ENCODE assay signal across 8 mouse cellular contexts in the genomic region with DNA sequence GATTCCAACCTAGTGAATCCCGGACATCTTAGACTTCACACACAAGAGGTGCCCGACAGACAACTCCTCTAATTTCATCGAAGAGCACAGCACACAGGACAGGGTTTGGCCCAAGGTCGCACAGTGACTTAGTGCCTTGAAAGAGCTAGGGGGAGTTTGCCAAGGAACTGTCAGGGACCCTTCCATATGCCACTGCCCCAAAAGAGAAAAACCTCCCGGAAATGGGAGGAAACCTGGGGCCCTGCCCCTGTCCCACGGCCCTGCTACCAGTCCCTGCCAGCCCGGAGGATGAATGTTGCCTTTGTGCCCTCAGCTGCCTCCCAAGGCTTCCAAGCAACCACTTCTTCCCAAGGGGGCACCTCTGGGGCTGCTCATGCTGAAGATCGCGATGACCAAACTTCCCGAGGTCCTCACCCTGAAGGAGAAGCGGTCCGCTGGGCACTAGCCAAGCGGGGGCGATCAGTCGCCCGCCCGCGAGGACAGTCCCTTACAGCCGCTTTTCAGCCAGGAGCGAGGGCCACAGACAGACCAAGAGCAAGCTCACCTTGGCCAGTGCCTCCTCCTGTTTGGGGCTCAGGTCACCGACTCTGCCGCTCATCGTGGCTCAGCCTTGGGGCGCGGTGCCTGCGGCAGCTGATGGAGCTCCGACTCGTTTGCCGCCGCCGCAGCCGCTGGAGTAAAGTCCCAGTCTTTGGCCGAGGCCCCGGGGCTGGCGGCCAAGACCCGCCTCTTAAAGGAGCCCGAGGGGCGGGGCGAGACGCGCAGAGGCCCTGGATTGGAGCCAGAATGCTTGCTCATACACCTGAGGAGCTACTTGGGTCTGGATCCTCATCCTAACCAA. TPM values are rescaled to one million over a fixed set of nuclear protein-coding genes. Genes with fewer than 3 reads are reported as not detected.
A peak's percentile ranks its signal among the peaks of the same experiment; 100 is the strongest.
DNase-seq lines count a peak whose midpoint lies in the region; ATAC-seq and TF ChIP-seq lines count a peak whose summit lies in the region.

No protein-coding gene starts in this region.

- H3K9ac ChIP-seq in heart, embryonic 15.5 days, result peak overlapping the region; percentile 57
- peak overlapping the region; percentile 52 for H3K9ac ChIP-seq in kidney, postnatal 0 days (ENCODE audit: low read depth, low read length)
- H3K9ac ChIP-seq in liver, embryonic 14.5 days (replicated peaks), result peak overlapping the region; percentile 63
- peak overlapping the region; percentile 85 for H3K9ac ChIP-seq in neural tube, embryonic 13.5 days

- ATAC-seq in heart, embryonic 15.5 days (replicated peaks; ENCODE audit: insufficient number of reproducible peaks, insufficient read depth, low FRiP score, low read depth), result no peak
- peak; percentile 45 for ATAC-seq in kidney, postnatal 0 days (replicated peaks; ENCODE audit: low FRiP score, low read depth)
- ATAC-seq in liver, embryonic 14.5 days (ENCODE audit: insufficient read depth), result peak; percentile 55
- peak; percentile 73 for ATAC-seq in neural tube, embryonic 13.5 days (ENCODE audit: low read depth)

- TF ChIP-seq EP300 in liver, embryonic 14.5 days (IDR thresholded peaks at IDR 0.05; ENCODE audit: low read depth), result no peak

- no peaks in the 10 kb centered on the region for H3K36me3 ChIP-seq in forebrain, embryonic 10.5 days (replicated peaks)
- H3K36me3 ChIP-seq in heart, embryonic 15.5 days, result no peaks in the 10 kb centered on the region
- no peaks in the 10 kb centered on the region for H3K36me3 ChIP-seq in kidney, postnatal 0 days (ENCODE audit: insufficient read depth, low read length)
- no peaks in the 10 kb centered on the region for H3K36me3 ChIP-seq in liver, embryonic 14.5 days (replicated peaks; ENCODE audit: control insufficient read depth, insufficient read depth, low read depth)
- no peaks in the 10 kb centered on the region for H3K36me3 ChIP-seq in neural tube, embryonic 13.5 days

- peak; percentile 65 for DNase-seq in ES-CJ7 (ENCODE audit: low read depth, low spot score)
- DNase-seq in forebrain, embryonic 10.5 days (ENCODE audit: extremely low spot score, low spot score), result peak; percentile 66
- DNase-seq in kidney, postnatal 0 days (ENCODE audit: low spot score), result peak; percentile 62
- no peak for DNase-seq in liver, embryonic 14.5 days (ENCODE audit: low read depth in 3 of 3, low spot score in 3 of 3)
- peak; percentile 79 for DNase-seq in testis, postnatal 10 days (ENCODE audit: low spot score)

- peak overlapping the region; percentile 61 for H3K4me3 ChIP-seq in brown adipose tissue, adult 24 weeks (ENCODE audit: insufficient read depth, low read depth, low read length)
- peak overlapping the region; percentile 64 for H3K4me3 ChIP-seq in forebrain, embryonic 10.5 days
- H3K4me3 ChIP-seq in heart, embryonic 15.5 days, result peak overlapping the region; percentile 57
- peak overlapping the region; percentile 43 for H3K4me3 ChIP-seq in kidney, postnatal 0 days (replicated peaks; ENCODE audit: low read depth, low read length)
- peak overlapping the region; percentile 43 to 65 for H3K4me3 ChIP-seq in liver, embryonic 14.5 days (ENCODE audit: insufficient read depth in 1 of 2, low read depth in 2 of 2, low read length in 2 of 2)
- peak overlapping the region; percentile 66 for H3K4me3 ChIP-seq in neural tube, embryonic 13.5 days

- H3K4me1 ChIP-seq in brown adipose tissue, adult 24 weeks (ENCODE audit: control insufficient read depth, insufficient read depth, insufficient read length, low read length), result peaks cover 9% of the 10 kb centered on the region; the same call in 1 of the 2 replicates
- peaks cover 24% of the 10 kb centered on the region for H3K4me1 ChIP-seq in forebrain, embryonic 10.5 days
- H3K4me1 ChIP-seq in heart, embryonic 15.5 days (replicated peaks), result peaks cover 32% of the 10 kb centered on the region
- H3K4me1 ChIP-seq in kidney, postnatal 0 days (replicated peaks; ENCODE audit: insufficient read depth, low read length), result peaks cover 11% of the 10 kb centered on the region; the same call in 1 of the 2 replicates
- H3K4me1 ChIP-seq in liver, embryonic 14.5 days (replicated peaks; ENCODE audit: control insufficient read depth in 2 of 2, insufficient read depth in 2 of 2, low read length in 1 of 2), result peaks cover 16 to 37% of the 10 kb centered on the region in 2 experiments
- H3K4me1 ChIP-seq in neural tube, embryonic 13.5 days (replicated peaks), result peaks cover 27% of the 10 kb centered on the region

- H3K9me3 ChIP-seq in forebrain, embryonic 10.5 days, result no peaks in the 10 kb centered on the region
- no peaks in the 10 kb centered on the region for H3K9me3 ChIP-seq in heart, embryonic 15.5 days (replicated peaks)
- H3K9me3 ChIP-seq in kidney, postnatal 0 days (replicated peaks; ENCODE audit: low read length), result no peaks in the 10 kb centered on the region
- no peaks in the 10 kb centered on the region for H3K9me3 ChIP-seq in liver, embryonic 14.5 days (ENCODE audit: control insufficient read depth, low read length)
- H3K9me3 ChIP-seq in neural tube, embryonic 13.5 days, result no peaks in the 10 kb centered on the region

- H3K27me3 ChIP-seq in forebrain, embryonic 10.5 days (ENCODE audit: poor library complexity, severe bottlenecking), result peaks cover 49% of the 10 kb centered on the region
- H3K27me3 ChIP-seq in heart, embryonic 15.5 days, result peaks cover 17% of the 10 kb centered on the region
- no peaks in the 10 kb centered on the region for H3K27me3 ChIP-seq in kidney, postnatal 0 days (ENCODE audit: insufficient read depth, low read length)
- H3K27me3 ChIP-seq in liver, embryonic 14.5 days (ENCODE audit: control insufficient read depth, insufficient read depth, low read length), result peaks cover 32% of the 10 kb centered on the region
- peaks cover 31% of the 10 kb centered on the region for H3K27me3 ChIP-seq in neural tube, embryonic 13.5 days

- no peak for TF ChIP-seq CTCF in kidney, postnatal 0 days (IDR thresholded peaks at IDR 0.05; ENCODE audit: low read depth)
- TF ChIP-seq CTCF in liver, embryonic 14.5 days (IDR thresholded peaks at IDR 0.05; ENCODE audit: low read depth), result no peak

- H3K27ac ChIP-seq in brown adipose tissue, adult 24 weeks (replicated peaks; ENCODE audit: low read depth, low read length), result no peak overlapping the region
- peak overlapping the region; percentile 81 for H3K27ac ChIP-seq in forebrain, embryonic 10.5 days
- H3K27ac ChIP-seq in heart, embryonic 15.5 days, result peak overlapping the region; percentile 11; the same call in 1 of the 2 replicates
- no peak overlapping the region for H3K27ac ChIP-seq in kidney, postnatal 0 days
- no peak overlapping the region for H3K27ac ChIP-seq in liver, embryonic 14.5 days
- peak overlapping the region; percentile 54; the same call in 1 of the 2 replicates for H3K27ac ChIP-seq in neural tube, embryonic 13.5 days (replicated peaks)

- WGBS in forebrain, embryonic 10.5 days, result 3% methylated on average over 41 of the region's 41 CpGs
- 3% methylated on average over 41 of the region's 41 CpGs for WGBS in heart, embryonic 15.5 days
- WGBS in kidney, postnatal 0 days, result under 1% methylated on average over 41 of the region's 41 CpGs
- WGBS in liver, embryonic 14.5 days (ENCODE audit: insufficient replicate concordance), result 3% methylated on average over 41 of the region's 41 CpGs
- WGBS in neural tube, embryonic 13.5 days, result 3% methylated on average over 41 of the region's 41 CpGs

- peak overlapping the region; percentile 97 for H3K4me2 ChIP-seq in heart, embryonic 15.5 days
- H3K4me2 ChIP-seq in kidney, postnatal 0 days (ENCODE audit: low read length), result peak overlapping the region; percentile 84
- peak overlapping the region; percentile 81 for H3K4me2 ChIP-seq in liver, embryonic 14.5 days (ENCODE audit: low read depth)
- H3K4me2 ChIP-seq in neural tube, embryonic 13.5 days, result peak overlapping the region; percentile 95

RNA-seq across cellular contexts. Expression of a gene that starts 4.9 kb away (rescaled TPM):
- polyA plus RNA-seq in brown adipose tissue, adult 24 weeks (2012; ENCODE audit: insufficient read depth, insufficient read length, missing spikeins), result 0.63 TPM in 1 of 2 replicates, not detected in the other
- 3.0 and 3.5 TPM in 2 replicates for polyA plus RNA-seq in forebrain, embryonic 10.5 days (2016; fragmentation: Nextera tagmentation; extraction: Ambion mirVana)
- 0.78 and 1.5 TPM in 2 replicates for polyA plus RNA-seq in heart, embryonic 15.5 days (2015; fragmentation: Nextera tagmentation; extraction: Ambion mirVana)
- 1.3 and 1.4 TPM in 2 replicates for polyA plus RNA-seq in kidney, postnatal 0 days (2015; fragmentation: Nextera tagmentation; extraction: Ambion mirVana)
- polyA plus RNA-seq in liver, embryonic 14.5 days (2012; rRNA removed), result 6.9 and 9.5 TPM in 2 replicates
- polyA plus RNA-seq in liver, embryonic 14.5 days (2014; fragmentation: Nextera tagmentation; extraction: Ambion mirVana), result 4.5 and 6.0 TPM in 2 replicates
- 3.8 and 4.1 TPM in 2 replicates for polyA plus RNA-seq in neural tube, embryonic 13.5 days (2015; fragmentation: Nextera tagmentation; extraction: Ambion mirVana)

RNA-seq across cellular contexts. Expression of a gene that starts 16.7 kb away (rescaled TPM):
- polyA plus RNA-seq in brown adipose tissue, adult 24 weeks (2012; ENCODE audit: insufficient read depth, insufficient read length, missing spikeins), result 5.9 and 8.4 TPM in 2 replicates
- 19.1 and 19.7 TPM in 2 replicates for polyA plus RNA-seq in forebrain, embryonic 10.5 days (2016; fragmentation: Nextera tagmentation; extraction: Ambion mirVana)
- 16.1 and 21.1 TPM in 2 replicates for polyA plus RNA-seq in heart, embryonic 15.5 days (2015; fragmentation: Nextera tagmentation; extraction: Ambion mirVana)
- polyA plus RNA-seq in kidney, postnatal 0 days (2015; fragmentation: Nextera tagmentation; extraction: Ambion mirVana), result 29.8 and 30.9 TPM in 2 replicates
- 4.8 and 5.1 TPM in 2 replicates for polyA plus RNA-seq in liver, embryonic 14.5 days (2012; rRNA removed)
- polyA plus RNA-seq in liver, embryonic 14.5 days (2014; fragmentation: Nextera tagmentation; extraction: Ambion mirVana), result 4.3 and 6.2 TPM in 2 replicates
- polyA plus RNA-seq in neural tube, embryonic 13.5 days (2015; fragmentation: Nextera tagmentation; extraction: Ambion mirVana), result 40.5 and 43.7 TPM in 2 replicates

RNA-seq across cellular contexts. Expression of a gene that starts 23.1 kb away (rescaled TPM):
- 54.3 and 54.8 TPM in 2 replicates for polyA plus RNA-seq in brown adipose tissue, adult 24 weeks (2012; ENCODE audit: insufficient read depth, insufficient read length, missing spikeins)
- 13.7 and 14.4 TPM in 2 replicates for polyA plus RNA-seq in forebrain, embryonic 10.5 days (2016; fragmentation: Nextera tagmentation; extraction: Ambion mirVana)
- 32.1 and 32.8 TPM in 2 replicates for polyA plus RNA-seq in heart, embryonic 15.5 days (2015; fragmentation: Nextera tagmentation; extraction: Ambion mirVana)
- 18.6 and 19.9 TPM in 2 replicates for polyA plus RNA-seq in kidney, postnatal 0 days (2015; fragmentation: Nextera tagmentation; extraction: Ambion mirVana)
- 13.3 and 16.7 TPM in 2 replicates for polyA plus RNA-seq in liver, embryonic 14.5 days (2012; rRNA removed)
- 20.6 and 22.5 TPM in 2 replicates for polyA plus RNA-seq in liver, embryonic 14.5 days (2014; fragmentation: Nextera tagmentation; extraction: Ambion mirVana)
- 5.4 and 6.0 TPM in 2 replicates for polyA plus RNA-seq in neural tube, embryonic 13.5 days (2015; fragmentation: Nextera tagmentation; extraction: Ambion mirVana)

RNA-seq across cellular contexts. Expression of a gene that starts 41.8 kb away (rescaled TPM):
- polyA plus RNA-seq in brown adipose tissue, adult 24 weeks (2012; ENCODE audit: insufficient read depth, insufficient read length, missing spikeins), result 1.7 and 2.1 TPM in 2 replicates
- 6.5 and 7.8 TPM in 2 replicates for polyA plus RNA-seq in forebrain, embryonic 10.5 days (2016; fragmentation: Nextera tagmentation; extraction: Ambion mirVana)
- 4.4 and 5.5 TPM in 2 replicates for polyA plus RNA-seq in heart, embryonic 15.5 days (2015; fragmentation: Nextera tagmentation; extraction: Ambion mirVana)
- polyA plus RNA-seq in kidney, postnatal 0 days (2015; fragmentation: Nextera tagmentation; extraction: Ambion mirVana), result 5.9 and 6.0 TPM in 2 replicates
- 0.88 and 0.97 TPM in 2 replicates for polyA plus RNA-seq in liver, embryonic 14.5 days (2012; rRNA removed)
- 0.32 and 0.47 TPM in 2 replicates for polyA plus RNA-seq in liver, embryonic 14.5 days (2014; fragmentation: Nextera tagmentation; extraction: Ambion mirVana)
- 7.6 and 7.9 TPM in 2 replicates for polyA plus RNA-seq in neural tube, embryonic 13.5 days (2015; fragmentation: Nextera tagmentation; extraction: Ambion mirVana)

RNA-seq across cellular contexts. Expression of a gene that starts 41.8 kb away (rescaled TPM):
- polyA plus RNA-seq in brown adipose tissue, adult 24 weeks (2012; ENCODE audit: insufficient read depth, insufficient read length, missing spikeins), result 7.3 and 13.4 TPM in 2 replicates
- polyA plus RNA-seq in forebrain, embryonic 10.5 days (2016; fragmentation: Nextera tagmentation; extraction: Ambion mirVana), result 103 and 104 TPM in 2 replicates
- 27.0 and 32.8 TPM in 2 replicates for polyA plus RNA-seq in heart, embryonic 15.5 days (2015; fragmentation: Nextera tagmentation; extraction: Ambion mirVana)
- 31.2 and 31.3 TPM in 2 replicates for polyA plus RNA-seq in kidney, postnatal 0 days (2015; fragmentation: Nextera tagmentation; extraction: Ambion mirVana)
- polyA plus RNA-seq in liver, embryonic 14.5 days (2012; rRNA removed), result 16.4 and 18.6 TPM in 2 replicates
- polyA plus RNA-seq in liver, embryonic 14.5 days (2014; fragmentation: Nextera tagmentation; extraction: Ambion mirVana), result 23.5 and 24.2 TPM in 2 replicates
- 52.3 and 59.6 TPM in 2 replicates for polyA plus RNA-seq in neural tube, embryonic 13.5 days (2015; fragmentation: Nextera tagmentation; extraction: Ambion mirVana)

Comparison
In these comparisons a context has a peak if more than half of its experiments do, and no peak if none do; other contexts are left out.
1. DNase-seq: peak in ES-CJ7 (single experiment), forebrain, embryonic 10.5 days (single experiment), kidney, postnatal 0 days (single experiment) and testis, postnatal 10 days (single experiment); none in liver, embryonic 14.5 days (0 of 3).
2. H3K27ac ChIP-seq: peak in forebrain, embryonic 10.5 days (single experiment), heart, embryonic 15.5 days (single experiment) and neural tube, embryonic 13.5 days (single experiment); none in brown adipose tissue, adult 24 weeks (single experiment), kidney, postnatal 0 days (single experiment) and liver, embryonic 14.5 days (single experiment).
3. Peak in every context shown above with its lines, with median percentiles within 50 percentile points of each other: H3K4me3 ChIP-seq, H3K4me2 ChIP-seq and H3K9ac ChIP-seq.